Mouse (Mus musculus): ENCODE measurements around the gene Ptpn21. TPM values are rescaled to one million over a fixed set of nuclear protein-coding genes. Genes with fewer than 3 reads are reported as not detected.

Gene Ptpn21
- total and polyA plus RNA-seq, 3 experiments, result 1.2 to 3.8 TPM; not detected in 1

GRCm38 (mm10) chr12:98727186-98727585 is 10.0 kb downstream of the Ptpn21 start:
- Histone ChIP-seq H3K36me3 (ENCODE audit: control insufficient read depth in 1 of 2, insufficient read depth in 2 of 2, low read length in 2 of 2) (no peaks in the 10 kb centered on the region), H3K79me2 (ENCODE audit: control insufficient read depth, insufficient read depth, low read length, poor library complexity) (no peaks in the 10 kb centered on the region), H3K27me3 (ENCODE audit: control insufficient read depth in 1 of 2, insufficient read depth in 2 of 2, low read length in 2 of 2) (no peaks in the 10 kb centered on the region), H3K27ac (ENCODE audit: control insufficient read depth, low read depth, low read length) (no peak overlapping the region), H3K9me3 (replicated peaks; ENCODE audit: insufficient read depth, low read length) (no peaks in the 10 kb centered on the region), H3K4me3 (ENCODE audit: control insufficient read depth in 1 of 2, insufficient read depth in 1 of 2, low read depth in 2 of 2, low read length in 2 of 2) (no peak overlapping the region), H3K4me1 (ENCODE audit: control insufficient read depth in 1 of 2, insufficient read depth in 2 of 2, low read length in 2 of 2) (no peaks in the 10 kb centered on the region), H3K9ac (ENCODE audit: control insufficient read depth, low read depth, low read length, poor library complexity, severe bottlenecking) (no peak overlapping the region)
- TF ChIP-seq NELFE (IDR thresholded peaks at IDR 0.05; ENCODE audit: low read depth, low read length) (no peak), GABPA (IDR thresholded peaks at IDR 0.05; ENCODE audit: low read depth, low read length) (no peak), MAX (IDR thresholded peaks at IDR 0.05; ENCODE audit: low read length) (no peak), SMC3 (IDR thresholded peaks at IDR 0.05; ENCODE audit: low read depth, low read length) (no peak), TBP (IDR thresholded peaks at IDR 0.05; ENCODE audit: low read depth, low read length) (no peak), MXI1 (IDR thresholded peaks at IDR 0.05; ENCODE audit: low read depth, low read length) (no peak), ETS1 (IDR thresholded peaks at IDR 0.05; ENCODE audit: low read depth, low read length) (no peak)
- DNase-seq (ENCODE audit: low read depth, low spot score), result no peak

DNA sequence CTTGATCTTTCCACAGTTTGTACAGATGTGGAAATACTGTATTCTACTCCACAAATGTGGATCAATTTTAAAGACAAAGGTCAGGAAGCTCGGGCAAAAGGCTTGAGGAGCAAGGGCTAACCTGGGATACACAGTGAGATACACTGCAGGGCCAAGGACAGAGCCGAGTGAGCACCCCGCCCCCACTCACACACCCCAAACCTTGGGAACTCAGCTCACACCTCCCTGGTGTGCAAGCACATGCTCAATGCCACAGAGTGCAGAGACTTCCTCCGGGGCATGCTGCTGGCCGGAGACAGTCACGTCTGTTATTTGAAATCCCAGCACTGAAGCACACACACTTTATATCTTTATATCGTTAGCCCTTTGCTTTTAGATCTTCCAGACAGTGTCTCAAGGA is 11.1 kb downstream of the Ptpn21 start:
- Histone ChIP-seq H3K4me1 (ENCODE audit: control insufficient read depth in 1 of 2, insufficient read depth in 2 of 2, low read length in 2 of 2) (no peaks in the 10 kb centered on the region), H3K9ac (ENCODE audit: control insufficient read depth, low read depth, low read length, poor library complexity, severe bottlenecking) (no peak overlapping the region), H3K9me3 (replicated peaks; ENCODE audit: insufficient read depth, low read length) (no peaks in the 10 kb centered on the region), H3K36me3 (ENCODE audit: control insufficient read depth in 1 of 2, insufficient read depth in 2 of 2, low read length in 2 of 2) (no peaks in the 10 kb centered on the region), H3K27me3 (ENCODE audit: control insufficient read depth in 1 of 2, insufficient read depth in 2 of 2, low read length in 2 of 2) (no peaks in the 10 kb centered on the region), H3K4me3 (ENCODE audit: control insufficient read depth in 1 of 2, insufficient read depth in 1 of 2, low read depth in 2 of 2, low read length in 2 of 2) (no peak overlapping the region), H3K27ac (ENCODE audit: control insufficient read depth, low read depth, low read length) (no peak overlapping the region), H3K79me2 (ENCODE audit: control insufficient read depth, insufficient read depth, low read length, poor library complexity) (no peaks in the 10 kb centered on the region)
- no peak for DNase-seq (ENCODE audit: low read depth, low spot score)
- TF ChIP-seq ELF1 (IDR thresholded peaks at IDR 0.05; ENCODE audit: low read depth, low read length), result no peak
- no peak for TF ChIP-seq SIN3A (IDR thresholded peaks at IDR 0.05; ENCODE audit: low read length)
- no peak for TF ChIP-seq MAZ (IDR thresholded peaks at IDR 0.05; ENCODE audit: low read depth, low read length)
- TF ChIP-seq POLR2AphosphoS2 (IDR thresholded peaks at IDR 0.05; ENCODE audit: low read length), result no peak
- TF ChIP-seq MYC (IDR thresholded peaks at IDR 0.05; ENCODE audit: low read depth, low read length), result no peak
- no peak for TF ChIP-seq MYB (IDR thresholded peaks at IDR 0.05; ENCODE audit: low read depth, low read length)
- TF ChIP-seq ZKSCAN1 (IDR thresholded peaks at IDR 0.05; ENCODE audit: low read depth, low read length), result no peak
- TF ChIP-seq MXI1 (IDR thresholded peaks at IDR 0.05; ENCODE audit: low read depth, low read length), result no peak
- TF ChIP-seq ZMIZ1 (IDR thresholded peaks at IDR 0.05; ENCODE audit: low read depth, low read length), result no peak
- TF ChIP-seq EP300 (IDR thresholded peaks at IDR 0.05; ENCODE audit: low read depth in 1 of 2, low read length in 2 of 2), result no peak

- Histone ChIP-seq H3K4me1 (ENCODE audit: control insufficient read depth in 1 of 2, insufficient read depth in 2 of 2, low read length in 2 of 2) (no peaks in the 10 kb centered on the region), H3K27me3 (ENCODE audit: control insufficient read depth in 1 of 2, insufficient read depth in 2 of 2, low read length in 2 of 2) (no peaks in the 10 kb centered on the region), H3K4me3 (ENCODE audit: control insufficient read depth in 1 of 2, insufficient read depth in 1 of 2, low read depth in 2 of 2, low read length in 2 of 2) (no peak overlapping the region), H3K36me3 (ENCODE audit: control insufficient read depth in 1 of 2, insufficient read depth in 2 of 2, low read length in 2 of 2) (no peaks in the 10 kb centered on the region), H3K79me2 (ENCODE audit: control insufficient read depth, insufficient read depth, low read length, poor library complexity) (no peaks in the 10 kb centered on the region), H3K9me3 (replicated peaks; ENCODE audit: insufficient read depth, low read length) (no peaks in the 10 kb centered on the region), H3K9ac (ENCODE audit: control insufficient read depth, low read depth, low read length, poor library complexity, severe bottlenecking) (no peak overlapping the region), H3K27ac (ENCODE audit: control insufficient read depth, low read depth, low read length) (no peak overlapping the region)
- no peak for DNase-seq (ENCODE audit: low read depth, low spot score)
- TF ChIP-seq POLR2AphosphoS5 (IDR thresholded peaks at IDR 0.05; ENCODE audit: borderline replicate concordance, low read depth, low read length), result no peak
- TF ChIP-seq POLR2AphosphoS2 (IDR thresholded peaks at IDR 0.05; ENCODE audit: low read length), result no peak
- TF ChIP-seq RAD21 (IDR thresholded peaks at IDR 0.05; ENCODE audit: low read depth, low read length), result no peak
Observed at GRCm38 (mm10) chr12:98724976-98725375, 12.2 kb downstream of the Ptpn21 start.
